Mouse (Mus musculus) urinary bladder, postnatal 36 days (tissue): ENCODE data around the gene Mgl2.

Experiments used
- DNase-seq, 2 experiments: peaks; one replicate each; pipeline ENCODE4 v3.0.0; 2022; ENCODE audit warnings: low spot score in 2 of 2, mixed read lengths in 1 of 2

Mgl2 gene

GRCm38 (mm10) chr11:70170291-70170690 is 40.2 kb downstream of the Mgl2 start:
- no peak for DNase-seq

GRCm38 (mm10) chr11:70171181-70171580 is 41.1 kb downstream of the Mgl2 start:
- no peak for DNase-seq

- no peak for DNase-seq
Observed at GRCm38 (mm10) chr11:70171847-70172246, 41.7 kb downstream of the Mgl2 start.

- no peak for DNase-seq
Observed at GRCm38 (mm10) chr11:70172298-70172697, 42.2 kb downstream of the Mgl2 start.

- DNase-seq = no peak
Observed at GRCm38 (mm10) chr11:70174491-70174890, 44.4 kb downstream of the Mgl2 start.

GRCm38 (mm10) chr11:70177647-70178046 is 47.5 kb downstream of the Mgl2 start:
- DNase-seq = no peak

- no peak for DNase-seq
Observed at GRCm38 (mm10) chr11:70178311-70178710, 48.2 kb downstream of the Mgl2 start.

- DNase-seq = no peak
Observed at GRCm38 (mm10) chr11:70178756-70179155, 48.6 kb downstream of the Mgl2 start.

GRCm38 (mm10) chr11:70179401-70179800 is 49.3 kb downstream of the Mgl2 start:
- no peak for DNase-seq

GRCm38 (mm10) chr11:70180496-70180895 is 50.4 kb downstream of the Mgl2 start:
- DNase-seq = no peak

GRCm38 (mm10) chr11:70185120-70185519 is 55.0 kb downstream of the Mgl2 start:
- DNase-seq = no peak
